Mouse (Mus musculus) retina, postnatal 7 days (tissue): ENCODE results near the gene Plxdc1.

Source experiments
- DNase-seq: peaks from one replicate; pipeline ENCODE4 v3.0.0-alpha.2; 2012; ENCODE audit warnings: low read depth, low spot score

The Plxdc1 gene

GRCm38 (mm10) chr11:97915974-97916503 is 70.2 kb downstream of the Plxdc1 start:
- no peak for DNase-seq

DNA sequence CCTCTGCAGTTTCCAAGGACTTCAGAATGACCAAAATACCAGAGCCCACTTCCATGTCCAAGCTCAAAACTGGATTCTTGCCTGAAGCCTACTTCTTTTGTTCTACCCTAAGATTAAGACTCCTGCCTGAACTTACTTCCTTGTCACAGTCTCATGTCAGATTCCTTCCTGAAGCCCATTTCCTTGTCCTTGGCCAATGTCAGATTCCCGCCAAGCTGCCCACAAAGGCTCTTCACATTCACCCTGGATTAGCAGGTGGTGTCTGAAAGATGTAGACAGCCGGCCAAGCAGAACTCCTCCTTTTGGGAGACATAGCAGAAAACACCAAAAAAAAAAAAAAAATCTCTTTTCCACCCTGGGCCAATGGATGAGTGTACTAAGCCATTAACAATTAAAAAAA is 70.8 kb downstream of the Plxdc1 start:
- no peak for DNase-seq

DNA sequence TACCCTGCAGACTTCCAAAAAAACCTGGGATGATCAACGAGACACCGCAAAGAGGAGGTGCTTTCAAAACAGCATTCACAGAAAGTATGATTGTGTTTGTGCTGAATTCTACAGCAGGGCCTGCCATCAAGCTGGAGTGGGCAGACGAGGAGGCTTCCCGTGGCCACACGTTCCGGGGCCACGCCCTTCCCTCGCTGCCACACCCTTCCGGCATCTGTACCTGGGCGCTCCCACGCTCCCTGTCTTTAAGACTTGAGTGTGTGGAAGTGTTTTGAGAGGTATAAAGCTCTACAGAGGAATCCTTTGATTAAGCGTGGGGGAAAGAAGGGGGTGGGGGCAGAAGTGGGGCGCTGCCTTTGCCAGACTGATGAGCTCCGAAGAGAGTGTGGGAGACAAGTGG is 73.1 kb downstream of the Plxdc1 start:
- no peak for DNase-seq

DNA sequence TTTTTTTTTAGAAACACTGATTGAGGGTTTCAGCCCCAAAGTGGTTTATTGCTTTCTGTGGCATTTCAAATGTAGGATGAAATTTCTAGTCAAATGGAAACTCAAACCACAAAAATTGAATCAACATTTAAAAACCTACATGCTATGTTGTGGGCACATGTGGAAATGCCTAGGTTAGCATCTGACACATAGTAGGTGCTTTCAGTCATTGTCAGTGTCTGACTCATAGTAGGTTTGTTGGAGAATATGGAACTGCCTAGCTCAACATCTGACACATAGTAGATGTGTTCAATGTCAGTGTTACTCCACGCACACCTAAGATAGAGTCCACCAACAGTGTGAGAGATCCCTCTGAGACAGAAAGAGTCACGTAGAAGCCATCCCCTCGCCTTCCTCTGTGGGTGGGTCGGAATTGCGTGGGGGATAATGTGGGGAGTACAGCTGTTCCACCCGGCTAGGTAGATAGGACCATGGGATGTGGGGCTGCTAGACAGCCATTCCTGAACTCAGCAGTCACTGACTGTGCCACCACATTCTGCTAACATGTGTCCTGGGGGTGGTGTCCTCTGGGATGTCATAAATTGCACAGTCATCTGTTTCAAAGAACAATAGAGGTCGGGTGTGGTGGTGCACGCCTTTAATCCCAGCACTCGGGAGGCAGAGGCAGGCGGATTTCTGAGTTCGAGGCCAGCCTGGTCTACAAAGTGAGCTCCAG is 77.5 kb downstream of the Plxdc1 start:
- DNase-seq: no peak

GRCm38 (mm10) chr11:97907935-97908334 is 78.3 kb downstream of the Plxdc1 start:
- DNase-seq: no peak

DNA sequence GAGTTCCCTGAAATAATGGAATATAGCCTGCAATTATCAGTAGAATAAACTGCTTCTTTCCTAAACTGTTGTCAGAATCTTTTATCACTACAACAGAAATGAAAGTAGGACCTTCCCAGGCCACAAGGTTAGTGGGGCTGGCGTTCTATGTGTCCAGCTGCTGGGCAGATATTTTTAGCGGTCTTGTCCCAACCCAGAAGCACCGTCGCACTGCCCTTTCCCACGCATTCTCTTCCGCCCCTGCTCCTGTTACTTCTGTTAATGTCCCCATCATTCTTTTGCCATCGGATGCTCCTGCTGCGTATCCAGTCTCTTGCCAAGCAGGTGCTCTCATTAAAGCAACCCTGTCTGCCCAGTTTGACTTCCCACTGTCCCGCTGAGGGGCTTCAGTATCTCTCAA is 79.3 kb downstream of the Plxdc1 start:
- DNase-seq: no peak

- no peak for DNase-seq
These were observed 80.3 kb downstream of the Plxdc1 start for GRCm38 (mm10) chr11:97905941-97906340.

DNA sequence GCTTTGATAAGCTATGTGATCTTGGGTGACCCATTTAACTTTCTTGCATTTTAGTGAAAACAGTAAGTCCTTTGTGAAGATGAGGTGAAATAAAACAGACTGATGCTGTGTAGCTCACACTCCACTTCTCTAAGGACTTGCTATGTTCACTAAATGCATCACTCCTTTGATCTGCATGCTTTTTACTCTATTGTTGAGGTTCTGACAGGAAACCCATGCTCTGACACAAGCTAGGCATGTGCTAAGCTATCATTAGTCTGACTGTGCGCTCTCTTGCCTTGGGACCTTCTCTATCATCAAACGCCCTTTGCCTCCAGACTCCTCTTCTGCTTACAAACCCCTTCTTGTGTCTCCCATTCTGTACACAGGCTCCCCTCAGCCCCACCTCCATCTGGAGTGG is 80.7 kb downstream of the Plxdc1 start:
- DNase-seq: no peak

- no peak for DNase-seq
These were observed 81.4 kb downstream of the Plxdc1 start for GRCm38 (mm10) chr11:97904801-97905200.

DNA sequence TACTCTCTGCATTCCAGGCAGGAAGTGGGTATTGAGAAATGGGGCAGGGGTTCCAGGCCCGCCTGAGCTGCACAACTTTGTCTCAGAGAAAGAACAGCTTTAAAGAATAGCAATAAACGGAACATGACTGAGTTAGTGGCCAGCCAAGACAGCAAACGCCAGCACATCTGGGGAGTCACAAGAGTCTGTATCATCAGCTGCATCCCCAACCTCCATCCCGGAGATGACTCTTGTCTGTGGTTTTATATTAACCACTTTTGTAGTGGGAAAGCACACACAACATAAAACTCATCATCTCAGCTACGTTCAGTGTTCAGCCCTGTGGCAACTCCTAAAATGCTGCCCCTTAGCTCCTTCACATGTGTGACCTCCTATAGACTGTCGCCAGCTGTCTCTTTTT is 84.4 kb downstream of the Plxdc1 start:
- DNase-seq: no peak

- peak; percentile 72 for DNase-seq
These were observed 86.4 kb downstream of the Plxdc1 start for GRCm38 (mm10) chr11:97899822-97900221.

DNA sequence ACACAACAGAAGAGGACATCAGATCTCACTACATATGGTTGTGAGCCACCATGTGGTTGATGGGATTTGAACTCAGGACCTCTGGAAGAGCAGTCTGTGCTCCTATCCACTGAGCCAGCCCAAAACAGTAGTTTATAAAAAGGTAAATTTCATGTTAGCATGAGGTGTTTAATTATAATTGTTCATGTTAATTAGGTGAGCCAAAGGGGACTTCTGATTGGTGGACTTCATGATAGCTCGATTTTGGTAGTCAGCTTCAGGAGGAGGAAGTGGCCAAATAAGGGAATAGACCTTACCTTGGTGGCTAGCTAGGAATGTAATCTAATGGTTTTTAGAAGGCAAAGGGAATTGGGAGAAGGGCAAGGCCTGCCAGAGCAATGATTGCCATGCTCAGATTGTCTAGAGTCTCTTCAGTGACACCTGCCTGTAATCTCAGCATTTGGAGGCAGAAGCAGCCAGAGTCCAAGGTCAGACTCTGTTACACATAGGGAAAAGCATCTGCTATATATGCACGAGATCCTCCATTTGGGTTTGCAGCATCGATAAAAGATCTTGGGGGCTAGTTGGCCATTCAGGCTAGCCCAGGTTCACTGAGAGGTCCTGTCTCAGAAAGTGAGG is 88.6 kb downstream of the Plxdc1 start:
- DNase-seq: no peak

- no peak for DNase-seq
These were observed 89.6 kb downstream of the Plxdc1 start for GRCm38 (mm10) chr11:97896655-97897054.

- no peak for DNase-seq
These were observed 94.4 kb downstream of the Plxdc1 start for GRCm38 (mm10) chr11:97891821-97892220.

DNA sequence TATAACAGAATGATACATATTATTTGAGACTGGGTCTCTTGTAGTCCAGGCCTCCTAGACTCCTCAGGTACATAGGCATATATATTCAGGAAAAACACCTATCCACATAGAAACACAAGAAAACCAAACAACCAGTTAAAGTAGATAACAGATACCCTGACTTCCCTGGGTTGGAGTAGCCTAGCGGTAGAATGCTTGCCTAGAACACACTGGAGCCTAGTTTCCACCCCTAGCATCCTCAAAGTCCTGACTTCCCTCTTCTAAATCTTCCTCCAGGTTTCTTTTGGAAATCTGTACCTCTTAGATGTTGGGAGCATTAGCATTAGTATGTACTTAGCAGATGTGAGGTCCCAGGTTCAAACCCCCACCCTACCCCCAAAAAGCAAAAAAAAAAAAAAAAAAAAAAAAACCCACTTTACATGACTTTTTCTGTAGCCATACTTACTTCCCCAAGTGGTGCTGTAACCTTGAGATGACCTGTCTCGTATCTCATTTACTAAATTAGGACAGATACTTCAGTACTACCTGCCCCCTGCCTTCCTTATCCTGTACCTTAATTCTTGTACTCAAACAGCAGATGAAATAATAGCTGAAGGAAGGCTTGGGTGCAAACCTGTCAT is 100.8 kb downstream of the Plxdc1 start:
- no peak for DNase-seq

DNA sequence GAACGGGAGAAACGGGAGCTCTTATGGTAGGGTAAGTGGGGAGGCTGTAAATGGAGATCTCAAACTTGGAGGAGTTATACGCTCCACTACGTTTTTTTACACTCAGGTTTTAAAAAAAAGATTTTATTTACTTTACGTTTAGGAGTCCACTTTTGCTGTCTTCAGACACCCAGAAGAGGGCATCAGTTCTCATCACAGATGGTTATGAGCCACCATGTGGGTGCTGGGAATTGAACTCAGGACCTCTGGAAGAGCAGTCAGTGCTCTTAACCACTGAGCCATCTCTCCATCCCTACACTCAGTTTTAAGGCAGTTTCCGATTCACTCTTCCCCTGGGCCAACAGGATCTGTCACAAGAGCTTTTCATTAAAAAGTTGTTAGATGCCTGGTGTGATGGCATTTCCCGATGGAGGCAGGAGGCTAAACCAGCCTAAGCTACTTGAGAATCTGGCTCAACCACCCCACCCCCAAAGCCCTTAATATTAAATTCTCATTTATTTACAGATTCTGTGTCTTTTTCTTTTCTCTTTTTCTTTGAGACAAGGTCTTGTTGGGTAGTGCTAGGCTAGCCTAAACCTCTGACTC is 101.6 kb downstream of the Plxdc1 start:
- DNase-seq: no peak

GRCm38 (mm10) chr11:97883918-97884600 is 102.2 kb downstream of the Plxdc1 start, which contains the start of gene Fbxo47:
TSS of gene Fbxo47 (minus strand) at chr11:97884154.
- peak; percentile 95 for DNase-seq

DNA sequence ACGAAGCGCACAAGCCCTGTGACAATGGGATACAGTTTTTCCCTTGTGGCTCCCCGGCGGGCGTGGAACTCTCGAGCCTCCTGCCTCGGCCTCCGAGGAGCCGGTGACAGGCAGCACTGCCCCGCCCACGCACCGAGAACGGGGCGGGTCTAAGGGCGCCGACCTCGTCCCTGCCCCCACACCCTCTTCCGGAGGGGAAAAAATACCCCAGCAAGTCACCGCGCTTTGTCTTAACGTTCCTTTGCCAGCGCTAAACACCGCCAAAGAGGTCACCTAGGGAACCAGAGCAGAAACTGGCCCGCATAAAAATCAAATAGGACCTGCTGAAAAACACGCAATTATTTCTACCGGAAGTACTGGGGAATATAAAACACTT is 102.7 kb downstream of the Plxdc1 start:
- DNase-seq: no peak

DNA sequence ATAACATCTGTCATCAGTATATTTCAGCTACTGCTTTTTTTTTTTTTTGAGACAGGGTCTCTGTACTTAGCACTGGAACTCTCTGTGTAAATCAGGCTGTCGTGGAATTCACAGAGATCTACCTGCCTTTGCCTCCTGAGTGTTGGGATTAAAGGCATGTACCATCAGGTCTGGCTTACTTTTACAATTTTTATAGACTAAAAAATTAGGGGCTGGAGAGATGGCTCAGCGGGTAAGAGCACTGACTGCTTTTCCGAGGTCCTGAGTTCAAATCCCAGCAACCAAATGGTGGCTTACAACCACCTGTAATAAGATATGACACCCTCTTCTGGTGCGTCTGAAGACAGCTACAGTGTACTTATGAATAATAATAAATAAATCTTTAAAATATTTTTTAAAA is 105.9 kb downstream of the Plxdc1 start:
- DNase-seq: no peak

DNA sequence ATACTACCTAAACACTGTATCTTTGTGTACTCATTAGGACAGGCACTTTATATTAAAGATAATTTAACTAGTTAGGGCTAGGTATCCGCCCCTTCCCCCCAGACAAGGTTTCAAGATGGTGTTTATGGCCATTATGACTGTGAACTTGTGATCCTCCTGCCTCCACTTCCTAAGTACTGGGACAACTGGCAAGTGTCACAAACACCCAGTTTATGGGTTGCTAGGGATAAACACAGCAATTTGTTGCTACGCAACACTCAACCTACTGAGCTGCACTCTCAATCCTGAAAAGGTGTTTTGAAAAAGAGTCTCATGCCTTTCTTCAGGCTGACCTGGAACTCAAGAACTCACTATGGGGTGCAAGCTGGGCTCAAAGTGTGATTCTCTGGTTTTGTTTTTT is 108.9 kb downstream of the Plxdc1 start:
- no peak for DNase-seq

DNA sequence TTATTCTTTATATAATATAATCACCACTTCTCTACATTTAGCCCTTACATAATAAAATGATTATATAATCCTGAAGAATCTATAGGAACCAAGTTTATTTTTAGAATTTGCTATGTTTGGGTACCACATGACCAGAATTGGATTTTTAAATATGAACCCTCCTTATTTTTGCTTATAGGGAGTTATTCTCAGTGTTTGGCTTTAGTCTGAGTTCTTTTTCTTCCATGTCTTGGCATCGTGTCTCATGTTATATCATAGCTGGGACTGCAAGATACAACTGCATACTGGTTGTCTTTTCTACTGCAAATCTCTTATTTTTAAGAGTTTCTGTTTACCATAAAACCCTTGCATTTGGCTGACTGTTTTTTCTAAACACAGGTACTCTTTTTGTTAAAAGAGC is 111.8 kb downstream of the Plxdc1 start:
- no peak for DNase-seq
